Mouse (Mus musculus) layer of hippocampus, postnatal 25 days (tissue): ENCODE measurements around the gene Slc30a10. TPM values are rescaled to one million over a fixed set of nuclear protein-coding genes. Genes with fewer than 3 reads are reported as not detected.

Source experiments
- DNase-seq, 2 experiments: peaks; one replicate each; pipeline ENCODE4 v3.0.0; 2022; ENCODE audit warnings: mixed read lengths in 2 of 2, low spot score in 1 of 2; ENCODE audit errors: extremely low spot score in 1 of 2
- total RNA-seq, 2 experiments: library from RNA; stranded (reverse); gene quantifications; 2 replicates each; pipeline ENCODE4 v1.2.3; 2021

Gene Slc30a10
- total RNA-seq, 2 experiments from 2014 or later, result 9.5 to 10.6 TPM

GRCm38 (mm10) chr1:185515526-185515979 lies 60.9 kb downstream of the Slc30a10 start:
- no peak for DNase-seq

GRCm38 (mm10) chr1:185516041-185516440 lies 61.4 kb downstream of the Slc30a10 start:
- no peak for DNase-seq

- DNase-seq, result peak in 1 of 2 experiments; percentile 54
Measured at GRCm38 (mm10) chr1:185517566-185517965, 62.9 kb downstream of the Slc30a10 start.

Other genes starting within 250 kb of the Slc30a10 start
- 10 to 100 TPM; 33.3 to 34.5 TPM for gene Iars2, start 125.5 kb upstream of the Slc30a10 start, total RNA-seq
- gene Bpnt1, start 122.7 kb upstream of the Slc30a10 start, total RNA-seq, result 10 to 100 TPM; 69.0 to 75.9 TPM
- 10 to 100 TPM; 66.1 to 72.9 TPM for gene Eprs, start 91.8 kb upstream of the Slc30a10 start, total RNA-seq